Mouse (Mus musculus): ENCODE data around the gene Pigo. TPM values are rescaled to one million over a fixed set of nuclear protein-coding genes. Genes with fewer than 3 reads are reported as not detected.
A peak's percentile ranks its signal among the peaks of the same experiment; 100 is the strongest.

Gene Pigo
- total and polyA plus RNA-seq, 2 experiments from 2014 or later: 24.4 to 33.4 TPM

DNA sequence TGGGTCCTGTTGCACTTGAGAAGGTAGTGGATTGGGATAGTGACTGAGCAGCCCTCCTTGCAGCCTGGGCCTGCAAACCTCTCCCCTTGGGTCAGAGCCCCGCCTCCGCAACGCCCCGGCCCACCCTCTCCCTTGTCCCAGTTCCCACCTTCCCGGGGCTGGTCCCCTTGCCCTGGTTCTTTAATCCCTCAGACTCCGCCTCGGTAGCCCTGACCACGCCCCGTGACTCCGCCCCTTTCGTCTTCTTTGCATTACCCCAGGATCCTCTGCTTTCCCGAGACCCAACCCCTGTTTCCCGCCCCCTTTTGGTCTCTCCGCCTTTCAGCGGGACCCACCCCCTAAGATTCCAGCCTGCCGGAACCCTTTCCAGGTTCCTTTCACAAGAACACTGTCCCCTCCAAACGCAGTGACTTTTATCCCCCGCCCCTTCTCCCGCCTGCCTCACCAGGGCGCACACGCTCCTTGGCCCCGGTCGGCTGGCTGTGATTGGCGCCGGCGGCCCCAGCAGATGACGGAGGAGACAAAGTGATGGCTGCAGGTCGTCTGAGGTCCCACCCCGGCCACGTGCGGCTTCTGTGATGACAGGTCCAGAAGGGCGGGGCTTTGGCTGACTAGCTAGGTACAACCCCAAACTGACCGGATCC, 20.2 kb upstream of the Pigo start, which contains the start of gene Fam214b:
Fam214b (minus strand) TSS at position 562 of the 644 bp plus-strand sequence.
- Histone ChIP-seq H3K27me3 (ENCODE audit: insufficient read depth, low read length) (no peaks in the 10 kb centered on the region), H3K4me2 (ENCODE audit: low read depth, low read length, poor library complexity, severe bottlenecking) (peak within 1 kb of the TSS; percentile 78), H3K4me1 (ENCODE audit: insufficient read depth, low read length) (peaks cover 10% of the 10 kb centered on the region; the same call in 1 of the 2 replicates), H3K9me3 (ENCODE audit: low read length) (no peaks in the 10 kb centered on the region), H3K9ac (replicated peaks; ENCODE audit: low read length, poor library complexity, severe bottlenecking) (peak within 1 kb of the TSS; percentile 59), H3K4me3 (ENCODE audit: low read depth, low read length) (peak within 1 kb of the TSS; percentile 58), H3K36me3 (ENCODE audit: insufficient read depth, low read length) (no peaks in the 10 kb centered on the region), H3K27ac (ENCODE audit: low read depth, low read length) (peak within 1 kb of the TSS; percentile 81)
- under 1% methylated on average over 33 of the region's 33 CpGs for whole genome bisulfite sequencing
- ATAC-seq (ENCODE audit: low FRiP score): peak; percentile 89
- peak; percentile 29 for TF ChIP-seq CTCF (IDR thresholded peaks at IDR 0.05)
- peak; percentile 97 for DNase-seq (ENCODE audit: low spot score)

DNA sequence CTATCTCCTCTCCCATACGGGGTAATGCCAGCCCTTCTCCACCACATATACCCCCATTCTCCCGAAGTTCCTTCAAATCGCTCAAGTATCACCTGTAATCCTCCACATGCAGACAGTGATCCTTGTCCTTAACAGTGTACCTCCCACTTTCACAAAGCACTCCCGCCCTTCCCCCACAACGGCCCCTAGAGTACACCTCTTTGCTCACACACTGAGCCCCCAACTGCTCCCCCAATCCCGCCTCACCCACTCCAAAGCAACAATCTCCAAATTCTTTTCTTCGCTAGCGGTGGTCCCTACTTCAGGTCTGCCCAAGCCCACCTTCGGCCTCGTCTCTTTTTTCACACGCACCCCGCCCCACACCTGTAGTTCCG, 19.7 kb upstream of the Pigo start:
- DNase-seq (ENCODE audit: low spot score) (no peak), ATAC-seq (ENCODE audit: low FRiP score) (peak; percentile 22)
- WGBS: under 1% methylated on average over 13 of the region's 13 CpGs
- H3K4me2 ChIP-seq (ENCODE audit: low read depth, low read length, poor library complexity, severe bottlenecking): peak overlapping the region; percentile 78
- TF ChIP-seq CTCF (IDR thresholded peaks at IDR 0.05): no peak
- H3K36me3 ChIP-seq (ENCODE audit: insufficient read depth, low read length): no peaks in the 10 kb centered on the region
- peak overlapping the region; percentile 81 for H3K27ac ChIP-seq (ENCODE audit: low read depth, low read length)
- H3K9me3 ChIP-seq (ENCODE audit: low read length): no peaks in the 10 kb centered on the region
- H3K4me3 ChIP-seq (ENCODE audit: low read depth, low read length): peak overlapping the region; percentile 58
- H3K9ac ChIP-seq (replicated peaks; ENCODE audit: low read length, poor library complexity, severe bottlenecking): peak overlapping the region; percentile 59
- H3K4me1 ChIP-seq (ENCODE audit: insufficient read depth, low read length): peaks cover 10% of the 10 kb centered on the region; the same call in 1 of the 2 replicates
- no peaks in the 10 kb centered on the region for H3K27me3 ChIP-seq (ENCODE audit: insufficient read depth, low read length)

DNA sequence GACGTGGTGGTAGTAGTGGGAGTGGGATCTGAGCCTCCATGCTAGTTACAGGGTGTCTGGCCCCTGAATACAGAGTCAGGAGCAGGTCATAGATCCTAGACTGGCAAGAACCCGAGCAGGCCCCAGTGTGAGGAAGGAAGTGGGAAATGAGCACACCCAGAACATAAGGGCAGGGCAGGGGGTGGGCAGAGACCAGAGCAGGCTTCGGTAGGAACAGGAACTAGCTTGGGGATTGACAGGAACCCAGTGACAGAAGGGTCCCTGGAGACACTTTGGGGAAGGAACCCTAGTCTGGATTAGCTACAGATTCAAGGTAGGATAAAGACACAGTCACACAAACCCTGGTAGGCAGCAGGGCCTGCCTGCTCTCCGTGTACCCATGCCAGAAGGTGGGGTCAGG, 19.1 kb upstream of the Pigo start:
- Histone ChIP-seq H3K4me3 (ENCODE audit: low read depth, low read length) (peak overlapping the region; percentile 58), H3K36me3 (ENCODE audit: insufficient read depth, low read length) (no peaks in the 10 kb centered on the region), H3K9ac (replicated peaks; ENCODE audit: low read length, poor library complexity, severe bottlenecking) (peak overlapping the region; percentile 59), H3K27me3 (ENCODE audit: insufficient read depth, low read length) (no peaks in the 10 kb centered on the region), H3K9me3 (ENCODE audit: low read length) (no peaks in the 10 kb centered on the region), H3K27ac (ENCODE audit: low read depth, low read length) (peak overlapping the region; percentile 81), H3K4me2 (ENCODE audit: low read depth, low read length, poor library complexity, severe bottlenecking) (peak overlapping the region; percentile 78), H3K4me1 (ENCODE audit: insufficient read depth, low read length) (peaks cover 10% of the 10 kb centered on the region; the same call in 1 of the 2 replicates)
- DNase-seq (ENCODE audit: low spot score): peak; percentile 15
- TF ChIP-seq CTCF (IDR thresholded peaks at IDR 0.05): no peak
- WGBS: 3% methylated on average over 4 of the region's 4 CpGs
- no peak for ATAC-seq (ENCODE audit: low FRiP score)

DNA sequence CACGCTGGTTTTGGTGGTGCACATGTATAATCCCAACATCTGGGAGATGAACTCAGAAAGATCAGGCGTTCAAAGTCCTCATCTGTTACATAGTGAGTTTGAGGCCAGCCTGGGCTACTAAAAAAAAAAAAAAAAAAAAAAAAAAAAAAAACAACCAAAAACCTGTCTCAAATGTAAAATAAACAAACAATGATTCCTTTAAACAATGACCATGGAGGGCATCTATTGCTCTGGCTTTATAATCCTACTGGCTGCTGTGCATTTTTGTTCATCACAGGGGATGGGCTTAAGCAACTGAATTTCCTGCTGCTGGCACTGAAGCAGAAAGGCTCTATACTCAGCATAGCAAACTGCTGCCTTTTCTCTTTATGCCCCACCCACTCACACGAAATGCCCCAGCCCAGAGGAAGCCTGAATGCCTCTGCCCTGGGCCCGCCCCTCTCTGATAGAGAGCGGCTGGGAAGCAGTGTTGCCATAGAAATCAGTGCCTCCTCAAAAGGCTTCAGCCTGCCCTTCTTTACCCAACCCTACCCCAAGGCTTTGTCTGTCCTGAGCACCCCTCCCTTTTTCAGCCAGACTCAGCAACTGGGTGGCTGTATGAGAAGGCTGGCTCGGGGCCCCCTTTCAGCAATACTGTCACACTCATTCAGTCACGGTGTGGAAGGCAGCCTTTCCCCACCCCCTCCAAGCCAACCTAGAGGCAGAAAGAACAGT, 18.2 kb upstream of the Pigo start:
- Histone ChIP-seq H3K36me3 (ENCODE audit: insufficient read depth, low read length) (no peaks in the 10 kb centered on the region), H3K9ac (replicated peaks; ENCODE audit: low read length, poor library complexity, severe bottlenecking) (peak overlapping the region; percentile 59; the same call in 1 of the 2 replicates), H3K4me3 (ENCODE audit: low read depth, low read length) (peak overlapping the region; percentile 58), H3K9me3 (ENCODE audit: low read length) (no peaks in the 10 kb centered on the region), H3K4me2 (ENCODE audit: low read depth, low read length, poor library complexity, severe bottlenecking) (peak overlapping the region; percentile 78), H3K27ac (ENCODE audit: low read depth, low read length) (peak overlapping the region; percentile 81), H3K27me3 (ENCODE audit: insufficient read depth, low read length) (no peaks in the 10 kb centered on the region), H3K4me1 (ENCODE audit: insufficient read depth, low read length) (peaks cover 10% of the 10 kb centered on the region; the same call in 1 of the 2 replicates)
- 2% methylated on average over 7 of the region's 7 CpGs for WGBS
- DNase-seq (ENCODE audit: low spot score) (peak; percentile 91), ATAC-seq (ENCODE audit: low FRiP score) (peak; percentile 50)
- TF ChIP-seq CTCF (IDR thresholded peaks at IDR 0.05): no peak

DNA sequence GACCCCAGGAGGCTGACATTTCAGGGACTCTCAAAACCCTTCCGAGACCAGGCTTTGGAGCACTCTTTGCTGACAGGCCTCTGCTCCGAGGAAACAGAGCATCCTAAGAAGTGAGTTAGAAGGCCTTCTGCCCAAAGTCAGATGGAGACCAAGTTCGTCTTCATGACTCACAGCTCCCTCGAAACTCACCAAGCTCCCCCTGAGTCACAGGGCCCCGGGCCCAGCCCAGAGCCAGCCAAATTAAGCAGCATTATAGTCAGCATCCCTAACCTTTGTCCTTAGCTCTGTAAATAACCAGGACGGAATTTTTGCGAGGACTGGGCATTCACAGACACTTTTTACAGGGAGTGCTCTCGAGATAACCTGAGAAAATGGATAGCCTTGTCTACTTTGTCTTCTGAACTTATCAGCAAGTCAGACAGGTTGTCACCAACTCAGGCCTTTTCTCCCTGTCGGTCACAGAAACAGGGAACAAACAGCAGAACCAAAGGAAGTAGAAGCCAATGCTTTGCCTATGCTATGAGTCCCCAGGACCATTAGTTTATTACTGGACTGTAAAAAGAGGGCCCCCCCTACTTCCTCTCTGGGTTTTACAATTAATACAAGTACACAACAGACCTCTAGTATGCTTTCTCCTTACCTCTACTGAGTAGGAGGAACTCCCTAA, 15.4 kb upstream of the Pigo start:
- Histone ChIP-seq H3K36me3 (ENCODE audit: insufficient read depth, low read length) (peaks cover 7% of the 10 kb centered on the region), H3K4me1 (ENCODE audit: insufficient read depth, low read length) (peaks cover 15% of the 10 kb centered on the region; the same call in 1 of the 2 replicates), H3K9ac (replicated peaks; ENCODE audit: low read length, poor library complexity, severe bottlenecking) (no peak overlapping the region), H3K4me2 (ENCODE audit: low read depth, low read length, poor library complexity, severe bottlenecking) (no peak overlapping the region), H3K27ac (ENCODE audit: low read depth, low read length) (peak overlapping the region; percentile 39), H3K9me3 (ENCODE audit: low read length) (no peaks in the 10 kb centered on the region), H3K27me3 (ENCODE audit: insufficient read depth, low read length) (no peaks in the 10 kb centered on the region), H3K4me3 (ENCODE audit: low read depth, low read length) (no peak overlapping the region)
- whole genome bisulfite sequencing: 51% methylated on average over 9 of the region's 9 CpGs
- no peak for TF ChIP-seq CTCF (IDR thresholded peaks at IDR 0.05)
- no peak for ATAC-seq (ENCODE audit: low FRiP score)
- no peak for DNase-seq (ENCODE audit: low spot score)
